In the genomic region with DNA sequence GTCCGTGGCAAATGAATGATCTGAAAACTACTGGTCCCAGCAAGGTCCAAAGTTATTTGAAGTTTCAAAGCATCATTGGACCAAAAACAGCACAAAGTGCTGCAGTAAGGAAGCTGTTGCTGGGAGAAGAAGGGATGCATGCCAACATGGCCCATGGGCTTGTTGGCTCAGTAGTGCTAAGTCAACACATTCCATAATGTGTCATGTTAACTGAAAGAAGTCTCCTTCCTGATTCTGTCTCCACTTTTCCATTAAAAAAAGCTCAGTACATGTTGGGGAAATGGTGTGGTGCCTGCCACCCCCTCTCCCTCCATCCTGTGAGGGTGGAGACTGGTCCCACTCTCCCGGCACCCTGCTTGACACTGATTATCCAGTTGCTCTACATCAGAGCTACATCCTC, we compare ENCODE assay signal across 20 mouse cellular contexts.
DNase-seq lines count a peak whose midpoint lies in the region; ATAC-seq and TF ChIP-seq lines count a peak whose summit lies in the region.
"Had no signal": no experiment of that assay in that cellular context is flagged by ENCODE, and none has a peak within 500 bp of the region (broad histone marks: within the 10 kb centered on the region; RNA-seq: fewer than 3 reads in every experiment).

No protein-coding gene starts in this region.

- no peak overlapping the region for H3K9ac ChIP-seq in lung, embryonic 15.5 days
- H3K9ac ChIP-seq: embryonic facial prominence, embryonic 13.5 days; forebrain, embryonic 13.5 days; forebrain, postnatal 0 days; heart, embryonic 13.5 days; hindbrain, embryonic 13.5 days had no signal

- no peak overlapping the region for H3K4me2 ChIP-seq in lung, embryonic 15.5 days
- H3K4me2 ChIP-seq: embryonic facial prominence, embryonic 13.5 days; forebrain, embryonic 13.5 days; heart, embryonic 13.5 days; hindbrain, embryonic 13.5 days had no signal

- peaks cover 58% of the 10 kb centered on the region for H3K4me1 ChIP-seq in cerebellum, adult 2 months (ENCODE audit: control insufficient read depth, insufficient read depth, low read length)
- peaks cover 49% of the 10 kb centered on the region for H3K4me1 ChIP-seq in lung, embryonic 15.5 days
- H3K4me1 ChIP-seq in lung, adult 2 months (ENCODE audit: control insufficient read depth, insufficient read depth, low read length) = no peaks in the 10 kb centered on the region
- peaks cover 6% of the 10 kb centered on the region for H3K4me1 ChIP-seq in limb, embryonic 10.5 days
- H3K4me1 ChIP-seq: embryonic facial prominence, embryonic 13.5 days had no signal

- H3K27me3 ChIP-seq in cerebellum, adult 2 months (ENCODE audit: control insufficient read depth, insufficient read depth, low read length) = no peaks in the 10 kb centered on the region
- no peaks in the 10 kb centered on the region for H3K27me3 ChIP-seq in lung, embryonic 15.5 days
- peaks cover 9% of the 10 kb centered on the region; the same call in 1 of the 2 replicates for H3K27me3 ChIP-seq in limb, embryonic 10.5 days (ENCODE audit: low read depth, poor library complexity, severe bottlenecking)
- H3K27me3 ChIP-seq: embryonic facial prominence, embryonic 13.5 days had no signal

- no peak overlapping the region for H3K4me3 ChIP-seq in cerebellum, adult 2 months (replicated peaks; ENCODE audit: insufficient read depth, low read depth, low read length)
- no peak overlapping the region for H3K4me3 ChIP-seq in lung, embryonic 15.5 days
- H3K4me3 ChIP-seq in lung, adult 2 months (replicated peaks; ENCODE audit: extremely low read depth, low read depth, low read length) = no peak overlapping the region
- H3K4me3 ChIP-seq in limb, embryonic 10.5 days = no peak overlapping the region
- H3K4me3 ChIP-seq: embryonic facial prominence, embryonic 13.5 days; forebrain, embryonic 13.5 days; heart, embryonic 13.5 days; hindbrain, embryonic 13.5 days had no signal

- H3K9me3 ChIP-seq in lung, embryonic 15.5 days = no peaks in the 10 kb centered on the region
- H3K9me3 ChIP-seq in limb, embryonic 10.5 days (replicated peaks) = no peaks in the 10 kb centered on the region
- H3K9me3 ChIP-seq: embryonic facial prominence, embryonic 13.5 days; forebrain, embryonic 13.5 days; hindbrain, embryonic 13.5 days had no signal

- peak overlapping the region; percentile 80; the same call in 1 of the 2 replicates for H3K27ac ChIP-seq in cerebellum, adult 2 months (ENCODE audit: insufficient read depth, low read length)
- H3K27ac ChIP-seq in lung, embryonic 15.5 days = peak overlapping the region; percentile 30
- H3K27ac ChIP-seq in limb, embryonic 10.5 days = 0 out of 2 replicates have a peak overlapping the region, but pooled peaks have one; percentile 8
- H3K27ac ChIP-seq: embryonic facial prominence, embryonic 13.5 days; forebrain, embryonic 13.5 days; hindbrain, embryonic 13.5 days; hindbrain, postnatal 0 days had no signal

- TF ChIP-seq CTCF in cerebellum, adult 2 months (IDR thresholded peaks at IDR 0.05; ENCODE audit: borderline replicate concordance, insufficient read depth, low read depth, low read length) = no peak
- TF ChIP-seq CTCF in lung, adult 2 months (IDR thresholded peaks at IDR 0.05; ENCODE audit: insufficient read depth, low read length) = no peak

- no peaks in the 10 kb centered on the region for H3K36me3 ChIP-seq in lung, embryonic 15.5 days
- H3K36me3 ChIP-seq in limb, embryonic 10.5 days = no peaks in the 10 kb centered on the region
- H3K36me3 ChIP-seq: embryonic facial prominence, embryonic 13.5 days; heart, embryonic 13.5 days; hindbrain, embryonic 13.5 days had no signal

- no peak for DNase-seq in cerebellum, adult 2 months
- DNase-seq in cerebellum, adult 18-20 months = no peak
- no peak for DNase-seq in lung, postnatal 25 days (ENCODE audit: low spot score)
- DNase-seq in lung, postnatal 4 days = peak; percentile 32 to 60
- DNase-seq in lung, adult 2 months = no peak
- no peak for DNase-seq in limb, embryonic 10.5 days (ENCODE audit: low spot score)
- DNase-seq: adrenal gland, postnatal 10 days; cerebellum, adult 11 months; cerebellum, adult 9-11 months; cerebellum, postnatal 36 days; forebrain, postnatal 0 days; gastrocnemius, postnatal 14 days; heart, postnatal 36 days had no signal

- 76% methylated on average over 2 of the region's 2 CpGs for WGBS in cerebellum, adult 2 months
- WGBS in lung, embryonic 15.5 days = 55% methylated on average over 2 of the region's 2 CpGs
- WGBS in lung, adult 2 months = 64% methylated on average over 2 of the region's 2 CpGs
- WGBS in limb, embryonic 10.5 days = 84% methylated on average over 2 of the region's 2 CpGs

- TF ChIP-seq POLR2A in cerebellum, adult 2 months (IDR thresholded peaks at IDR 0.05; ENCODE audit: borderline replicate concordance, insufficient read depth, low read length) = no peak
- TF ChIP-seq POLR2A in lung, adult 2 months (IDR thresholded peaks at IDR 0.05; ENCODE audit: borderline replicate concordance, extremely low read depth, low read depth, low read length) = no peak

- no peak for ATAC-seq in lung, embryonic 15.5 days (ENCODE audit: borderline replicate concordance, extremely low read depth, low FRiP score, low TSS enrichment)
- no peak for ATAC-seq in CD4-positive, CD25-positive, alpha-beta regulatory T cell, adult 4 months
- ATAC-seq: forebrain, embryonic 13.5 days; forebrain, postnatal 0 days; hindbrain, postnatal 0 days had no signal

Comparison
In these comparisons a context has a peak if more than half of its experiments do, and no peak if none do; other contexts are left out.
1. DNase-seq: peak in lung, postnatal 4 days (2 of 2); none in cerebellum, adult 2 months (0 of 2), cerebellum, adult 18-20 months (0 of 2), lung, postnatal 25 days (single experiment), lung, adult 2 months (single experiment) and limb, embryonic 10.5 days (single experiment).
2. H3K27ac ChIP-seq: peak in every context shown above with its lines; median percentile 80 in cerebellum, adult 2 months; 30 in lung, embryonic 15.5 days; 8 in limb, embryonic 10.5 days.